In genomic region chr16:23225821-23226600, GRCm38 (mm10) we compare ENCODE assay signal across 8 mouse cellular contexts. TPM values are rescaled to one million over a fixed set of nuclear protein-coding genes. Genes with fewer than 3 reads are reported as not detected.
DNase-seq lines count a peak whose midpoint lies in the region; ATAC-seq and TF ChIP-seq lines count a peak whose summit lies in the region.

No protein-coding gene starts in this region.

- H3K27me3 ChIP-seq in forebrain, postnatal 0 days (ENCODE audit: insufficient read depth, low read length), result no peaks in the 10 kb centered on the region
- H3K27me3 ChIP-seq in hindbrain, embryonic 11.5 days (ENCODE audit: control insufficient read depth, insufficient read depth, low read length), result no peaks in the 10 kb centered on the region

- H3K79me2 ChIP-seq in macrophage (ENCODE audit: inconsistent target), result peaks cover 45% of the 10 kb centered on the region

- under 1% methylated on average over 28 of the region's 28 CpGs for WGBS in forebrain, postnatal 0 days
- WGBS in hindbrain, embryonic 11.5 days, result under 1% methylated on average over 28 of the region's 28 CpGs
- under 1% methylated on average over 28 of the region's 28 CpGs for WGBS in macrophage (ENCODE audit: missing documents)

- peak overlapping the region; percentile 93 for H3K9ac ChIP-seq in forebrain, postnatal 0 days
- H3K9ac ChIP-seq in hindbrain, embryonic 11.5 days (ENCODE audit: low read depth, low read length), result peak overlapping the region; percentile 94

- peak; percentile 32; the same call in 1 of the 2 replicates for TF ChIP-seq CTCF in brain, embryonic 14.5 days (IDR thresholded peaks at IDR 0.05; ENCODE audit: borderline replicate concordance, extremely low read depth, insufficient read depth, insufficient read length)
- TF ChIP-seq CTCF in forebrain, postnatal 0 days (IDR thresholded peaks at IDR 0.05; ENCODE audit: low read depth), result peak; percentile 57

- peaks cover 23% of the 10 kb centered on the region for H3K4me1 ChIP-seq in forebrain, postnatal 0 days (ENCODE audit: insufficient read depth)
- H3K4me1 ChIP-seq in hindbrain, embryonic 11.5 days (replicated peaks; ENCODE audit: control insufficient read depth, insufficient read depth, low read length), result 0 out of 2 replicates have a peak, but pooled peaks cover 3% of the 10 kb centered on the region

- ATAC-seq in forebrain, postnatal 0 days, result peak; percentile 58
- ATAC-seq in hindbrain, embryonic 11.5 days (ENCODE audit: low FRiP score), result peak; percentile 55
- ATAC-seq in megakaryocyte progenitor cell, adult 5-6 weeks (replicated peaks; ENCODE audit: poor library complexity), result no peak; the same call in 1 of the 2 replicates

- peak; percentile 32; the same call in 1 of the 2 replicates for TF ChIP-seq POLR2A in brain, embryonic 14.5 days (IDR thresholded peaks at IDR 0.05; ENCODE audit: borderline replicate concordance, extremely low read depth, insufficient read depth, insufficient read length, poor library complexity, severe bottlenecking)

- H3K4me3 ChIP-seq in forebrain, postnatal 0 days (ENCODE audit: low read depth, low read length), result peak overlapping the region; percentile 88
- H3K4me3 ChIP-seq in hindbrain, embryonic 11.5 days (ENCODE audit: low read depth, low read length), result peak overlapping the region; percentile 83
- H3K4me3 ChIP-seq in macrophage (ENCODE audit: inconsistent target), result peak overlapping the region; percentile 62

- DNase-seq in MN1 (ENCODE audit: low spot score), result peak; percentile 43
- DNase-seq in brain, embryonic 14.5 days (ENCODE audit: low read depth), result peak; percentile 79
- DNase-seq in forebrain, postnatal 0 days, result peak; percentile 70
- DNase-seq in hindbrain, embryonic 11.5 days (ENCODE audit: low spot score), result peak; percentile 66
- DNase-seq in layer of hippocampus, postnatal 25 days (ENCODE audit: extremely low spot score in 1 of 2, low spot score in 1 of 2), result peak; percentile 47 to 48
- DNase-seq in right cerebral cortex, postnatal 14 days, result peak; percentile 53

- no peaks in the 10 kb centered on the region for H3K36me3 ChIP-seq in forebrain, postnatal 0 days (ENCODE audit: insufficient read depth)
- H3K36me3 ChIP-seq in hindbrain, embryonic 11.5 days (ENCODE audit: control insufficient read depth, insufficient read depth, low read length), result no peaks in the 10 kb centered on the region
- no peaks in the 10 kb centered on the region for H3K36me3 ChIP-seq in macrophage (ENCODE audit: inconsistent target)

- peak overlapping the region; percentile 92 for H3K27ac ChIP-seq in forebrain, postnatal 0 days (ENCODE audit: low read depth, low read length)
- H3K27ac ChIP-seq in hindbrain, embryonic 11.5 days (ENCODE audit: low read depth, low read length), result peak overlapping the region; percentile 88
- H3K27ac ChIP-seq in macrophage, result peak overlapping the region; percentile 49

- H3K4me2 ChIP-seq in forebrain, postnatal 0 days (ENCODE audit: low read depth), result peak overlapping the region; percentile 83
- peak overlapping the region; percentile 89 for H3K4me2 ChIP-seq in hindbrain, embryonic 11.5 days (replicated peaks; ENCODE audit: low read depth, low read length)

- no peaks in the 10 kb centered on the region for H3K9me3 ChIP-seq in forebrain, postnatal 0 days (ENCODE audit: low read length)
- H3K9me3 ChIP-seq in hindbrain, embryonic 11.5 days (ENCODE audit: control insufficient read depth, low read length), result no peaks in the 10 kb centered on the region

RNA-seq across cellular contexts. Expression of gene St6gal1, which starts 1.5 kb away (rescaled TPM):
- polyA plus RNA-seq in brain, embryonic 14.5 days (2012; rRNA removed), result 31.5 and 35.7 TPM in 2 replicates
- total RNA-seq in forebrain, postnatal 0 days (2014; rRNA removed), result 21.8 and 27.3 TPM in 2 replicates
- polyA plus RNA-seq in forebrain, postnatal 0 days (2015; fragmentation: Nextera tagmentation; extraction: Ambion mirVana), result 16.4 and 18.6 TPM in 2 replicates
- polyA plus RNA-seq in hindbrain, embryonic 11.5 days (2014; fragmentation: Nextera tagmentation; extraction: Ambion mirVana), result 32.7 and 34.1 TPM in 2 replicates
- 10 to 100 TPM; 13.2 to 15.2 TPM for total RNA-seq in layer of hippocampus, postnatal 25 days (2021)
- 10 to 100 TPM in 12 of 26 experiments, 1 to 10 TPM in 12, under 1 TPM in 2; 0.26 to 52.6 (median 8.3) TPM for total RNA-seq in macrophage (2018; cell fraction: chromatin; rRNA removed)
- total RNA-seq in macrophage (2018; cell fraction: cytosol; rRNA removed), result 10 to 100 TPM in 16 of 26 experiments, 1 to 10 TPM in 10; 5.6 to 72.7 (median 28.0) TPM
- 10 to 100 TPM in 16 of 26 experiments, 1 to 10 TPM in 10; 6.9 to 68.1 (median 19.1) TPM for total RNA-seq in macrophage (2018; cell fraction: nucleus; rRNA removed)
- polyA plus RNA-seq in macrophage (2018), result 24.0 to 59.9 TPM (median 43.6 TPM) in 3 replicates
- total RNA-seq in megakaryocyte progenitor cell, adult 5-6 weeks (2015), result 0.05 and 0.37 TPM in 2 replicates
- 0.03 and 1.2 TPM in 2 replicates for total RNA-seq in megakaryocyte progenitor cell, adult 5-6 weeks (2017)
